Mouse (Mus musculus): ENCODE measurements around the gene Slc4a5. TPM values are rescaled to one million over a fixed set of nuclear protein-coding genes. Genes with fewer than 3 reads are reported as not detected.

Slc4a5 gene
- under 1 TPM in 1 of 2 experiments, not detected in 1; 0.07 TPM for total RNA-seq (2021)
- long read RNA-seq, experiment 1: 0 reads
- long read RNA-seq, experiment 2: 0 reads

DNA sequence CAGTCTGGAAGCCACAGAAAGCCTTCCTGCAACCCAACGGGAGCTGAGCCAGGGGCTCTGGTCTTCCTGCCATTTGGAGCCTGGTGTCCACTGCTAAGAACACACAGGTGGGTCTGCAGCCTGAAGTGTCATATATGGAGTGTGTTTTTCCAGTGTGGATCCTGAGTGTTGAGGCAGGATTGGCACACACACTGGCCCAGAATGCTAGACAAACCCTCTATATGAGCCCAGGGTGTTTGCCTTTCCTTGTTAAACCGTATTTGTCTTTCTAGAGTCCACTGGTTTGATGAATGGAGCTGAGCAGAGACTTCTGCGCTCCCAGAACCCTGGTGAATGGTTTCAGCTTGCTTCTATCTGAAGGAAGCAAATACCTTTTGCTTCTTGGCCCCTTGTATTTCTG is at the start of gene Slc4a5:
TSS of gene Slc4a5 (plus strand) at position 15 of the 400 bp plus-strand sequence.
- DNase-seq (ENCODE audit: low spot score in 2 of 2): no peak

GRCm38 (mm10) chr6:83169872-83170271 is 49.8 kb upstream of the Slc4a5 start:
- no peak for DNase-seq (ENCODE audit: low spot score in 2 of 2)

DNA sequence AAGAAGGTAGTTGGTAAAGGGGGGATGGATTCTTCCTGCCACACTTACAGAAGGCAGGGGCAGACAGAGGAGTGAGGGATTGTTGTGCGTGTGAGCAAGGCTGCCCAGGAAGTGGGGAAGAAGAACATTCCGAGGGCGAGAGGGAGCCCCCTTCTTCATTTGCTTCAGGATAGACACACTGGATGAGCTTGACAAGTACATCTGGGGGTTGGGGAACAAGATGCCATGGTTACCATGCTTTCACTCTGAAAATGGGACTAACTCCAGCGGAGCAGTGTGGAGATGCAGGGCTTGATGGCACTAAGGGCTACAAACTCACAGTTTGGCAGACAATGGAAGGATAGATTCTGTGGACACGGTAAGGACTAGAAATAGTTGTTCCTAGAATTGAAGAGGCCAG is 48.6 kb upstream of the Slc4a5 start:
- no peak for DNase-seq (ENCODE audit: low spot score in 2 of 2)

GRCm38 (mm10) chr6:83172240-83172920 is 47.2 kb upstream of the Slc4a5 start:
- DNase-seq (ENCODE audit: low spot score in 2 of 2): no peak

DNA sequence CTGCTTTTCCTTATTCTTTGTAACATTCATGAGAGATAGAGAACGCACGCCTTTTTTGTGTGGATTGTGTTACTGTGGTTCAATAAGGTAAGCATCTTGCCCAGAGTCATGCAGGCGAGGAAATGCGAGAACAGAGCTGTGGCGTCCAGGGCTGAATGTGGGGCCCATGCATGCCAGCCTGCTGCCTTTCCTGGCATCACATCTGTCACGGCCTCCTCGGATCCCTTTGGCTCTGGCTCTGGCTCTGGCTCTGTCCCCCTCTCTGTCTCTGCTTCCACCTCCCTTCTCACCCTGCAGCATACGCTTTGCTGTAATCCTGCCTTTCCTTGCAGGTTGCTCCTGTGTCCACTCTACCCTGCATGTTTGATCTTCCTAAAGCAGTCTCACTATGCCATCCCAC is 43.6 kb upstream of the Slc4a5 start:
- no peak for DNase-seq (ENCODE audit: low spot score in 2 of 2)

DNA sequence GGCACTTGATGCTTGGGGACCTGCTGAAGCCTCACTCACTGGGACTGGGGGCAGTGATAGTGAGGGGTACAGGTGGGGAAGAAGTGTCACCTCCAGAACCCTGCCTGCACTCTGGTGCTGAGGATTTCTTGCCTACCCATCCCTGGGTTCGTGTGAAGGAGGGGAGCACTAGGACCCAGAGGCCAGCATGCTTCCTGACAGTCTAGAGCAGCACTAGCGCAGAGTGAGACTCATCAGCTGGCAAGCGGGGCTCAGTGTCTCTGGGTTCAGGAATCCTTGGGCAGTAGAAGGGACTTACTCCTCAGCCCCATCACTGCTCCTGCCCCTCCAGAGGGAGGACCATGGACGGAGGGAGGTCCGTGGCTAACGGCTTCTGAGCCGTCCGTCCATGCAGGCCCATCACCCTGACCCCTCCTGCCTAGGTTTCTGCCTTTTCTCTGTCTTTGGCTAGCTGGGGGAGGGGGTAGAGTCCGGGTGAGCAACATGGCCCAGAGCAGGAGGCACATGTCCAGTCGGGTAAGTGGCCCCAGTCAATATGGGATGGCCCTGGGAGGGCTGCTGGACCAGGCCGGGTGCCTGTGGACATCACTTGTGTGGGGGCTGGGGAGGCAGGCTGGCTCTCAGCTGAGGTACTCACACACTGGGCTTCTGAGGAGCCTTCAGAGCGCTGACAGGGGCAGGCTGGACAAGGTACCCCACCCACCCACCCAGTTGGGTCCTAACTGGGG is 40.1 kb upstream of the Slc4a5 start:
- DNase-seq (ENCODE audit: low spot score in 2 of 2): peak in 1 of 2 experiments; percentile 35

GRCm38 (mm10) chr6:83180605-83181004 is 39.0 kb upstream of the Slc4a5 start:
- DNase-seq (ENCODE audit: low spot score in 2 of 2): no peak

DNA sequence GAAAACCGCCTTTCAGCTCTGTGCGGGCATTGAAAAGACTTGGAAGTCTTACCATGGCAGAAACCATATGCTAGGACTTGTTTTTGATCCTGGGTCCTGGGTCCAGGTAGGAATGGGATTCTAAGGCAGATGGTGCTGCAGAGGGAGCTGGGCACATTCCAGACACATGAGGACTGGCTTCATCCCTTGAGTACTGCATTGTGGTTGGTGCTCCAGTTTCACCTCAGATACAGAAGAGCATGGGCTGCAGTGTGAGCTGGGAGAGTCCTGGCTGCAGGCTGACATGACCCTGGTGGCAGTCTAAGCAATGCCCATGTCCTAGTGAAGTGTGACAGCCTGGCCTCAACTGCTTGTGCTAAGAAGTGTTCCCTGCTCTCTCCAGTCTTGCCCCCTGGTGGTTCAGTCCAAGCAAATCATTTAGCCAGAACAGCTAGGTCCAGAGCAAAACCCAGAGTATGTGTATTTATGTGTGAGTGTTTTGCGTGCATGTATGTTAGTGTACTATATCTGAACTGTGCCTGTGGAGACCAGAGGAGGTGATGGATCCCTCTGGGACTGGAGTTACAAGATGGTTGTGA is 34.7 kb upstream of the Slc4a5 start:
- DNase-seq (ENCODE audit: low spot score in 2 of 2): no peak

- DNase-seq (ENCODE audit: low spot score in 2 of 2): no peak
Observed at GRCm38 (mm10) chr6:83185895-83186861, 33.5 kb upstream of the Slc4a5 start.

GRCm38 (mm10) chr6:83186946-83187345 is 32.7 kb upstream of the Slc4a5 start:
- DNase-seq (ENCODE audit: low spot score in 2 of 2): no peak

DNA sequence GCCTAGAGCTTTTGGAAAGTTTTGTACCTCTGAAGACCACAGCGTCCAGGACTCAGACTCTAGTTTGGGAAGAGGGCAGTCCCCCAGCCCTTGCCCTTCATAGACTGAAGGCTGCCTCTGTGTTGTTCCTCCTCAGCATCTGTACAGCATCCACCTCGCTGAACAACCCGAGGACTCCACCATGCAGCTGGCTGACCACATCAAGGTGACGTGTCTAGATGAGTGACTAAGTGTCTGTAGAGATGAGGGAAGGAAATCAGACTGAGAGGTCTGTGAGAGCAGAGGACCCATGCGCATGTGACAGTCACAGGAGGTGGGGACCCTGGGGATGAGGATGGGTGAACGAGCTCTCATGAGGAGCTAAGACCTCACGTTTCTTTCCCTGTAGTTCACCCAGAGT is 26.1 kb upstream of the Slc4a5 start:
- DNase-seq (ENCODE audit: low spot score in 2 of 2): no peak

DNA sequence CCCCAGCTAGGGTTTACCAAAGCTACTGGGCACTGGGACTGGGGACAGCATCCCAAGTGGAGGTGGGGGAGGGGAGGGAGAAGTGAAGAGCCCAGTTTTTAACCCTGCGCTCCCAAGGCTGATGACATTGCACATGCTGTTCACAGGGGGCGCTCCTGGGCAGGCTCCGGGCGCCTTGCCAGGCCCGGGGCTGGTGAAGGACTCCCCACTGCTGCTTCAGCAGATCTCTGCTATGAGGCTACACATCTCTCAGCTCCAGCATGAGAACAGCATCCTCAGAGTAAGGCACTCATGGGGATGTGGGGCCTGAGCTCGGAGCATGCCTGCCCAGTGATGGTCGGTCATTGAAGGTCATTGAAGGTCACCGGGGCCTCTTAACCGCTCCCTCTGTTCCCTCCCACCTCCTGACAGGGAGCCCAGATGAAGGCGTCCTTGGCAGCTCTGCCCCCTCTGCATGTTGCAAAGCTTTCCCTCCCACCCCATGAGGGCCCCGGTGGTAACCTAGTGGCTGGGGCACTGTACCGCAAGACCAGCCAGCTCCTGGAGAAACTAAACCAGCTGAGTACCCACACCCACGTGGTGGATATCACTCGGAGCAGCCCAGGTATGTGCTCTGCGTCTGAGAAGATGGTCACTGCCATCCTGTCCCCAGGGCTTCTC is 22.2 kb upstream of the Slc4a5 start:
- peak; percentile 44 to 64 for DNase-seq (ENCODE audit: low spot score in 2 of 2)

DNA sequence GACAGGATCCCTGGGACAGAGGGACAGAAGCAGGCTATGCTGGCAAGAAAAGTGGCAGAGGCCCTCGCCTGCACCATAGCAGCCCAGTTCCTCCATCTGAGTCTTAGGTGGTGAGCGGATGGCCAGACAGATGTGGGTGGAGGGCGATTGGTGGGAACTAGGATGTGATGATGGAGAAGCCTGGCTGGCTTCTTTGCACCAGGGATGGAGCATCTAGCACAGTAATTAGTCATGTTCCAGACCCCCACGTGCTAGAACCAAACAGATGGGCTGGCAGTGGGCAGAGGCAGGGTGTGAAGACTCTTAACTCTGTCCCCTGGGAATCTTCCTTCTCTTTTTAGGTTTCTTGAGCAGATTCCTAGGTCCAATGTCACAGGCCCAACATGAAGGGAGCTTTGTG is 16.3 kb upstream of the Slc4a5 start:
- DNase-seq (ENCODE audit: low spot score in 2 of 2): no peak

GRCm38 (mm10) chr6:83205851-83206250 is 13.8 kb upstream of the Slc4a5 start:
- DNase-seq (ENCODE audit: low spot score in 2 of 2): no peak

GRCm38 (mm10) chr6:83206321-83206720 is 13.3 kb upstream of the Slc4a5 start:
- DNase-seq (ENCODE audit: low spot score in 2 of 2): no peak

DNA sequence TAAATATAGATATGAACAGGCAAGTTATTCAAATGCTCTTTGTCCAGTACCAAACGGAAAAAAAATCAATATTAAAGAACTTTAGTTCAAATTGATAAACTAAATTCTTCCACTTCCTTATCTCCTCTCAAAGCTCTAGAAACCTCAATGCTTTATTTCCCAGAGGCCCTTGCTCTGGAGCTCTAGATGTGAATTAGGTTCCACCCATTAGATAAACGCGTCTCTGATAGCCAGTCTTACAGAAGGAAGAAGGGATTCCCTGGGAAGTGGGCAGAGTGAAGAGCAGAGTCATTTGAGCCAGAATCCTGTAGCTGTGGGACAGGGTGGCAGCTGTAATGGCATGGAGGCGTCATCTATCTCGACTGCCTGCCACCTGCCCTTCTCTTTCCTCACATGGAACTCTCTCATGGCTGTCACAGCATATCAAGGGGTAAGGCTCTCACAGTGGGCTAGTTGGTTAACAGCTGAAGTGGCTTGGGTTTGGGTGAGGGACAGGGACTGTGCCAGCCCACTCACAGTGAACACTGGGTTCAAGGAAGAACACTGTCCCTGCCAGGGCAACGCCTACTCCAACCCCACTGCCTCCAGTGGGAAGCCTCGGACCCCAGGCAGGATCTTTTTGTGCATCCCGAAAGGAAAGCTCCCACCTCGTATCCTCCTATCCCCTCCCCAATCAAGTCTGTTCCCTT is 12.1 kb upstream of the Slc4a5 start:
- DNase-seq (ENCODE audit: low spot score in 2 of 2): no peak

DNA sequence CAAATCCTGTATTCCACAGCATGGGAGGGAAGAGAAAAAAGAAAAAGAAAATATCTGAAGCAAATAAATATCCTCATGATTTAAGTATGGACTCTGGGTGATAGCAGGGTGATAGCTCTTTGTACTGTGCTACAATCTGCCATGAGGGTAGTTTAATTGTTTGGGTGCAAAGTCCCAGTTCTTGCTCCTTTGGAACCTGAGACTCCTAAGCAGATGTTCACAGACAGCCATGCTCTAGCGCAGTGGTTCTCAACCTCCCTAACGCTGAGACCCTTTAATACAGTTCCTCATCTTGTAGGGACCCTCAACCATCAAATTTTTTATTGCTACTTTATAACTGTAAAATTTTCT is 11.6 kb upstream of the Slc4a5 start:
- DNase-seq (ENCODE audit: low spot score in 2 of 2): no peak

- DNase-seq (ENCODE audit: low spot score in 2 of 2): no peak
Observed at GRCm38 (mm10) chr6:83210495-83210894, 9.1 kb upstream of the Slc4a5 start.

DNA sequence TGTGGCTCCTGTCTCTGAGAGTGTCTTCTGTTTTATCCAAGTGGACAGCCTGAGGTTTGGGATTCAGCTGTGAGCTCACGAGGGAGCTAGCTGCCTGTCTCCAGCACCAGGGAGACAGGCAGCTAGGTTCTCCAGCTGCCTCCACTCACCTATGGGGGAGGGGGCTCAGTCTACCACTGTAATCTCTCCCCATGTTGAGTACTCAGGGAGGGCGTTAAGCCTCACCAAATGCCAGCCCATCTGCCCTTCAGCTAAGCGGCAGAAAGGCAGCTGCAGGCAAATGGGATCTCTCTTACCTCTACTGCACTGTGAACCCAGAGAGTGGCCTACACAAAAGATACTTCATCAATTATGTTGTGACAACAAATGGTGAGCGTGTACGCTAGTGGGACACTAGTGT is 8.1 kb upstream of the Slc4a5 start:
- DNase-seq (ENCODE audit: low spot score in 2 of 2): no peak

Measured in adrenal gland, adult 18-20 months (tissue).